Mouse (Mus musculus) natural killer cell, adult 2 months (primary cell): Measurements from ENCODE around the gene F10.

Experiments used
- DNase-seq, 2 experiments: peaks; one replicate each; pipeline ENCODE4 v3.0.0; 2022; ENCODE audit warnings: low spot score in 2 of 2

The F10 gene

GRCm38 (mm10) chr8:13037015-13037414, at the start of gene F10:
Gene F10 (plus strand): TSS chr8:13037308.
- no peak for DNase-seq

- DNase-seq, result no peak
These were observed 49.5 kb upstream of the F10 start for GRCm38 (mm10) chr8:12987571-12987970.

- DNase-seq, result no peak
These were observed 48.2 kb upstream of the F10 start for GRCm38 (mm10) chr8:12988722-12989430.

GRCm38 (mm10) chr8:12991411-12991810, 45.7 kb upstream of the F10 start:
- no peak for DNase-seq

- no peak for DNase-seq
These were observed 42.6 kb upstream of the F10 start for GRCm38 (mm10) chr8:12994468-12994867.

GRCm38 (mm10) chr8:12995481-12995880, 41.6 kb upstream of the F10 start:
- no peak for DNase-seq

- no peak for DNase-seq
These were observed 40.3 kb upstream of the F10 start for GRCm38 (mm10) chr8:12996831-12997275.

- DNase-seq, result no peak
These were observed 38.8 kb upstream of the F10 start for GRCm38 (mm10) chr8:12998331-12998730.

GRCm38 (mm10) chr8:12999793-13000192, 37.3 kb upstream of the F10 start:
- no peak for DNase-seq

- no peak for DNase-seq
These were observed 29.6 kb upstream of the F10 start for GRCm38 (mm10) chr8:13007458-13007857.

GRCm38 (mm10) chr8:13010313-13010712, 26.8 kb upstream of the F10 start:
- DNase-seq, result no peak

GRCm38 (mm10) chr8:13019560-13019959, 17.5 kb upstream of the F10 start:
- DNase-seq, result no peak

- DNase-seq, result no peak
These were observed 15.3 kb upstream of the F10 start for GRCm38 (mm10) chr8:13021830-13022229.

GRCm38 (mm10) chr8:13025487-13026224, 11.5 kb upstream of the F10 start, which contains the start of gene F7:
Gene F7 (plus strand): TSS chr8:13026034.
- no peak for DNase-seq

- no peak for DNase-seq
These were observed 9.5 kb upstream of the F10 start for GRCm38 (mm10) chr8:13027615-13028014.

- DNase-seq, result no peak
These were observed 8.6 kb upstream of the F10 start for GRCm38 (mm10) chr8:13028482-13028881.

- no peak for DNase-seq
These were observed 729 bp upstream of the F10 start for GRCm38 (mm10) chr8:13036346-13036812.

GRCm38 (mm10) chr8:13037569-13037968, 461 bp downstream of the F10 start:
- no peak for DNase-seq

- DNase-seq, result no peak
These were observed 1.9 kb downstream of the F10 start for GRCm38 (mm10) chr8:13039054-13039453.

- DNase-seq, result peak in 1 of 2 experiments; percentile 28
These were observed 4.4 kb downstream of the F10 start for GRCm38 (mm10) chr8:13041459-13041858.

GRCm38 (mm10) chr8:13047652-13048051, 10.5 kb downstream of the F10 start:
- DNase-seq, result no peak

GRCm38 (mm10) chr8:13050550-13050949, 13.4 kb downstream of the F10 start:
- no peak for DNase-seq

- DNase-seq, result no peak
These were observed 20.2 kb downstream of the F10 start for GRCm38 (mm10) chr8:13057351-13057750.
